Mouse (Mus musculus) brown adipose tissue, adult 24 weeks (tissue): Measurements from ENCODE around the gene Srsf10. TPM values are rescaled to one million over a fixed set of nuclear protein-coding genes. Genes with fewer than 3 reads are reported as not detected.
A peak's percentile ranks its signal among the peaks of the same experiment; 100 is the strongest.

ENCODE experiments used
- H3K27ac ChIP-seq: fragments of 200-500 bp; replicated peaks from 2 replicates; pipeline ENCODE4 v1.5.1; 2012; ENCODE audit warnings: low read depth, mild to moderate bottlenecking, low read length
- H3K4me1 ChIP-seq: fragments of 200-500 bp; 2 replicates; pipeline ENCODE4 v1.6.1; 2012; ENCODE audit warnings: low read length, mixed read lengths; ENCODE audit not compliant: control insufficient read depth, insufficient read depth, insufficient read length
- H3K4me3 ChIP-seq: fragments of 200-500 bp; 2 replicates; pipeline ENCODE4 v1.5.1; 2012; ENCODE audit warnings: low read depth, mild to moderate bottlenecking, low read length, moderate library complexity; ENCODE audit not compliant: insufficient read depth
- polyA plus RNA-seq: library from polyadenylated mRNA; stranded (reverse); fragments of >200 nt; gene quantifications from 2 replicates; pipeline ENCODE4 v1.2.4, GENCODE M21; 2012; ENCODE audit not compliant: missing spikeins, insufficient read depth, insufficient read length

Gene Srsf10
- 58.3 and 62.6 TPM in 2 replicates for polyA plus RNA-seq

DNA sequence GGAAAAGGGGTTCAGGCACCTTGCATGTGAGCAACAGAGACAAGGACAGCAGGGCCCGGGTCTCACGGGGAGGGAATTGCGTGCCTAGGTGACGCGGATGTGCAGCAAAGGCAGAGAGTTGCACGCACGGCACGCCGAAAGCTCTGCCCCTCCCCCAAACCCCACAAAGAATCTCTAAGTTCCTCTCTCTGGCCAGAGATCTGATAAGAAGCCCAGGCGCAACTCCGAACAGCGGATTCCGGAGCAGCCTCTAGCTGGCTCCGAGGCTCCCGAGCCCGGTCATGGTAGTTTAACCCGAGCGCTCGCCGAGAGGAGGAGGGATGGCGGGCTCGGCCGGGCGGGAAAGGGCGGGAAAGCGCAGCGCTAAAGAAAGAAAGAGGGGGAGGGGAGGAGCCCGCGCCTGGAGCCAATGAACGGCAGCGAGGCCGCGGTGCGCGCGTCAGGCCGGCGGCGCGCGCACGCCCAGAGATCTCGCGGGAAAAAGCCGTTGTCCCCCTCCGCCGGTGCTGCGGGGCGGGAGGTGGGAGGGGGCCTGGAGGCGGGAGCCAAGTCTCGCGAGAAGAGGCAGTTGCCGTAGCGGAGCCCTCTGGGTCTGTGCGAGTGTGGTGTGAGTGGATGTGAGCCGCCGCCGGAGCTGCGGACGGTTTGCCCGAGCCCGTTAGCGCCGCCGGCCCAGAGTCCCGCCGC, at the start of gene Srsf10:
TSS of gene Srsf10 (plus strand) at position 212 of the 687 bp plus-strand sequence.
- H3K27ac ChIP-seq = peak within 1 kb of the TSS; percentile 98
- peak within 1 kb of the TSS; percentile 98 for H3K4me3 ChIP-seq
- peaks cover 7% of the 10 kb centered on the region for H3K4me1 ChIP-seq

- Histone ChIP-seq H3K27ac (no peak overlapping the region), H3K4me1 (no peaks in the 10 kb centered on the region), H3K4me3 (no peak overlapping the region)
These were observed 40.7 kb upstream of the Srsf10 start for GRCm38 (mm10) chr4:135814896-135815295.

GRCm38 (mm10) chr4:135816905-135817622, 38.5 kb upstream of the Srsf10 start:
- no peak overlapping the region for H3K27ac ChIP-seq
- no peak overlapping the region for H3K4me3 ChIP-seq
- peaks cover 4% of the 10 kb centered on the region; the same call in 1 of the 2 replicates for H3K4me1 ChIP-seq

DNA sequence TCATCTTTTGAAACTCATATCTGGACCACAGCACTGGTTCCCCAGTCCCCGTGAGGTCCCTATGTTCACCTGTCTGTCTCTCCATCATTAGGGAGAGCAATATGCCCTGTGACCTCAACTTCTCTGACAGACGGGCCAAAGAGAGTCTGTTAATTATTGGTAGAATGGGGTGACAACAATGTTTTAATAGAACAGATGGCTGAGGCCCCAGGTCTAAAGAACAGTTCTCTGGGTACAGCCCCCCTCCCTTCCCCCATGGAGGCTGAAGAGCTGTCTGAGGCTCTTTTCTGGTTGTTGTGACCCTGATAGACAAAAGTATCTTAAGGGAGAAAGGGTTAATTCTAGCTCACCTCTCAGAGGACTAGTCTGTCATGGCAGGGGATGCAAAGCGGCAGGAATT, 37.2 kb upstream of the Srsf10 start:
- Histone ChIP-seq H3K4me3 (no peak overlapping the region), H3K27ac (no peak overlapping the region), H3K4me1 (peaks cover 4% of the 10 kb centered on the region; the same call in 1 of the 2 replicates)

DNA sequence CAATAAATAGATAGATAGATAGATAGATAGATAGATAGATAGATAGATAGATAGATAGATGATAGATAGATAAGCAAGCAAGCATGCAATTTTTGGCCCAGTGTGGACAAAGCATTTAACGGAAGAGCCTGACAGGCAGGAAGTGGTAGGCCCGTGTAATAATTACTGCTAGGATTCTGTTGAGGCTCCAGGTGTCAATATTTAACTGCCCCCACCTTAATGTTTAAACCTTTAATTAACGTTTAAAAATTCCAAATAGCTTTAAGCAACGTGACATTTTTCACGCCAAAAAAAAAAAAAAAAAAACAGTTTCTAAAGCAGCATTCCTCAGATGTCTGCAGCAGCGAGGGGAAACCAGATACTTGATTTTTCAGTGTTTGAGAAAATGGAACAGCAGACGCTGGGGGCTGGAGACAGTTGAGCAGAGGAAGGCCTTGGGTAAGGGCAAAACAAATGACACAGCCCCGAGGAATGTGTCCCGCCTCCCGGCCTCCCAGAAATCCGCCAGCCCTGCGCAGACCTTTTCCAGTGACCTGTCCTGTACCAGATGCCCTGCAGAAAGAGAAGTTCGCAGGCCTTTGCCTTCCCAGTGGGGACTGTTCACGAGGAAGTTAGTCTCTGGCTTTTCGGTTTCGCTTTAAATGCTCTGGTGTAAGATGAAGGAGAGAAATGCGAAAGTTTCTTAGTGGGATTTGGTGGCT, 35.6 kb upstream of the Srsf10 start:
- no peak overlapping the region for H3K4me3 ChIP-seq
- H3K4me1 ChIP-seq = peaks cover 7% of the 10 kb centered on the region; the same call in 1 of the 2 replicates
- no peak overlapping the region; the same call in 1 of the 2 replicates for H3K27ac ChIP-seq

- Histone ChIP-seq H3K27ac (no peak overlapping the region), H3K4me1 (peaks cover 10% of the 10 kb centered on the region)
These were observed 33.8 kb upstream of the Srsf10 start for GRCm38 (mm10) chr4:135821772-135822171.

GRCm38 (mm10) chr4:135823298-135823697, 32.2 kb upstream of the Srsf10 start:
- no peak overlapping the region for H3K4me3 ChIP-seq
- H3K27ac ChIP-seq = no peak overlapping the region
- peaks cover 14% of the 10 kb centered on the region for H3K4me1 ChIP-seq

More at GRCm38 (mm10) chr4:135821772-135822171, 33.8 kb upstream of the Srsf10 start:
- H3K4me3 ChIP-seq = no peak overlapping the region

- Histone ChIP-seq H3K27ac (peak overlapping the region; percentile 52), H3K4me3 (no peak overlapping the region)
These were observed 31.3 kb upstream of the Srsf10 start for GRCm38 (mm10) chr4:135824254-135824653.

DNA sequence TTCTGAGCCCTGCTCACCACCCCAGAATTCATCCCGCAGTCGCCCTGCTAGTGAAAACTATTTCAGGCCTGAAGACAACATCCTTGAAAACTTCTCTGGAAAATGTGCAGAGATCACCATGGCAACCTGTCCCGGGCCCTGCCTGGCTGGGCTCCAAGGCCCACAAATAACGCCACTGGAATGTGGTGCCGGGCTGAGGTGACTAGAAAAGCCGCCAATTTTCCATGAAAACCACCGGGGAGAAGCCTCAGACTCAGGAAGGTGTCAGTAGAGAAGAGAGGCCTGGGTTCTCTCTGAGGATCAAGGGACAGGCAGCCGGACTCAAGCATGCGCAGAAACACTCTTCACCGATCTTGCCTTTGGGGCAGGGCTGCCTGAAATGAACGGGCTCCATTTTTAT, 27.1 kb upstream of the Srsf10 start:
- Histone ChIP-seq H3K4me1 (peaks cover 22% of the 10 kb centered on the region), H3K4me3 (no peak overlapping the region), H3K27ac (peak overlapping the region; percentile 98)

More at GRCm38 (mm10) chr4:135824254-135824653, 31.3 kb upstream of the Srsf10 start:
- peaks cover 20% of the 10 kb centered on the region for H3K4me1 ChIP-seq

- peaks cover 16% of the 10 kb centered on the region for H3K4me1 ChIP-seq
- no peak overlapping the region for H3K4me3 ChIP-seq
- H3K27ac ChIP-seq = peak overlapping the region; percentile 98
These were observed 23.5 kb upstream of the Srsf10 start for GRCm38 (mm10) chr4:135832070-135832469.

GRCm38 (mm10) chr4:135833301-135834123, 22.0 kb upstream of the Srsf10 start:
- Histone ChIP-seq H3K27ac (peak overlapping the region; percentile 3; the same call in 1 of the 2 replicates), H3K4me3 (no peak overlapping the region), H3K4me1 (peaks cover 13% of the 10 kb centered on the region)

DNA sequence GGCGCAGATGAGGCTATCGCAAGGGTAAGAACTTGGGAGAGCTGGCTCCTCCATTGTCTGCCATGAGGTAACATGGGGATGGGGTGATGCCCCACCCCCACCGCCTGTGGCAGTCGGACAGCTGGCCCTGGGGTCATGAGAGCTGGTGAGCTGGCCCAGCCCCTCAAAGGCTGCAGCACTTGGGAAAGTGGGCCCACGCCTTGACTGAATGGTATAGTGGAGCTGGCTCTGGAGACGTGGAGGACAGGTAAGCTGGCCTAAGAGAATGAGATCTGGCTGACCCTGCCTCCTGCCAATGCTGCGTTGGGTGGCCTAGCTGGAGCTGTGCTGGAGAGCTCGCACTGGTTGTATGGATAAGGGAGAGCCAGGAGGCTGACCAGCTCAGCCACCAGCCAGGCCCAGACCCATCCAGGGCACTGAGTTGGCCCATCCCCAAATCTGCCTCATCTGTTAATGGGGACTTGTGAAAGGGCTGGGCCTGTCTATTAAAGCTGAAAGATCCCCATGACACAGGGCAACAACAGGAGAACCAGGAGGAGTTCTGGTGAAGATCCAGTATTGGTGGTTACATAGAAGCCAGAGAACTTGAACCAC, 21.3 kb upstream of the Srsf10 start:
- peaks cover 12% of the 10 kb centered on the region for H3K4me1 ChIP-seq
- no peak overlapping the region for H3K4me3 ChIP-seq
- no peak overlapping the region for H3K27ac ChIP-seq

DNA sequence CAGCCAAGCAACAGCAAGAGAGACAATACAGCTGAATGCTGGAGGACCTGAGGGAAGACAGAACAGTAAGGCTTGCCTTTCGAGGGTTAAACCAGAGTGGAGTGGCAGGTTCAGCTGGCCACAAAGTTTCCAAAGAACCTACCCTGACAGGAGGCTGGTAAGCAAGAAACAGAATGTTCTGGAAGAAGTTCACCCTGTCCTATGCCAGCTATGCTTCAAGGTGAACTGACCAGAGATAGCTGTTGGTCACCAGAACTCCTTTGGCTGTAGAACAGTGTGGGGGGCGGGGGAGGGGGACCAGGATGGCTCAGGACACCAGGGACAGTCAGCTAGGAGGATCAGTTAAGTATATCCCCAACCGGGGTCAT, 16.6 kb upstream of the Srsf10 start:
- Histone ChIP-seq H3K4me1 (peaks cover 6% of the 10 kb centered on the region), H3K4me3 (no peak overlapping the region), H3K27ac (0 out of 2 replicates have a peak overlapping the region, but pooled peaks have one; percentile 20)

DNA sequence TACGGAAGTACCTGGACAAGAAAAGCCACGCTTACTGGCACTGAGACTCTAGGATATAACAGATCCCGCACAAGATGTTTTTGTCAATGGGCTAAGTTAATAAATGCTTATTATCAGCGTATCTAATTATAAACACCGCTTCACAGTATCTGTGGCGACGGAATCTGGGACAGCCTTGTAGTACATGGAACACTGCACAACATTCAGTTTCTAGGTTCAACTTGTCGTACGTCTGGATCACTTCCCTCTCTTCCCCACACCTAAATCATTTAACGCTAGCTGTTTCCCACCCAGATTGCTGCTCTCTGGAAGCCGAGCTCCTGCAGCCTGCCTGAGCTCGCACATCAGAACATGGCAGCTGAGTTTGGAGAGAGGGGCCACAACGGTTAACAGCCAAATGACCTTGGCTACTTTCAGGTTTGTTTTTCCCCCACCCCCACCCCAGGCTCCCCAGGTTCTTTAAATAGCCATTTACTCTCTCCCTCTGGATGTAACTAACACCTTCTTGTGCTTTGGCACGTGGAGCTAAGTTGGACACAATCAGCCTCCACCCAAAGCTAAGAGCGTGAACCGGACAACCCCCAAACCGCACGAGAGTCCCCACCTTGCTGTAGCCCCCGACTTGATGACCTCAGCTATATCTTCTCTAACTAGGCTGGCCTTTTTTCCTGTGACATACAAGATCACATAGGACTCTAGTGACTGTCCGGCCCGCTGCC, 16.1 kb upstream of the Srsf10 start:
- H3K4me3 ChIP-seq = no peak overlapping the region
- no peak overlapping the region for H3K27ac ChIP-seq
- peaks cover 6% of the 10 kb centered on the region for H3K4me1 ChIP-seq
